Mouse (Mus musculus) C2C12 (cell line): ENCODE data around the gene Fbxl17.

Source experiments
- CTCF ChIP-seq: IDR thresholded peaks from one replicate; pipeline ENCODE4 v1.5.1; 2011; ENCODE audit not compliant: control insufficient read depth, insufficient read depth, insufficient read length
- MAX ChIP-seq: IDR thresholded peaks from one replicate; pipeline ENCODE4 v1.6.1; 2011; ENCODE audit warnings: mild to moderate bottlenecking, control low read depth
- MYOD1 ChIP-seq: IDR thresholded peaks from one replicate; pipeline ENCODE4 v1.6.1; 2011; ENCODE audit warnings: low read depth; ENCODE audit not compliant: control insufficient read depth, insufficient read length
- USF1 ChIP-seq: IDR thresholded peaks from one replicate; pipeline ENCODE4 v1.6.1; 2011; ENCODE audit warnings: low read depth, mild to moderate bottlenecking, control low read depth, moderate library complexity

GRCm38 (mm10) chr17:63351682-63352081 is 148.1 kb downstream of the Fbxl17 start:
- TF ChIP-seq MYOD1 (no peak), CTCF (no peak), USF1 (no peak), MAX (no peak)
